Mouse (Mus musculus): Measurements from ENCODE around the gene Iqcj. TPM values are rescaled to one million over a fixed set of nuclear protein-coding genes. Genes with fewer than 3 reads are reported as not detected.

Iqcj gene
- total and polyA plus RNA-seq, 2 experiments from 2014 or later: 0.24 to 2.5 TPM

- DNase-seq (peak; percentile 86), ATAC-seq (peak; percentile 81)
- no peak overlapping the region for H3K4me3 ChIP-seq (ENCODE audit: low read depth, low read length)
- H3K4me1 ChIP-seq (ENCODE audit: insufficient read depth): 0 out of 2 replicates have a peak, but pooled peaks cover 3% of the 10 kb centered on the region
- no peaks in the 10 kb centered on the region for H3K9me3 ChIP-seq (ENCODE audit: low read length)
- H3K27me3 ChIP-seq (ENCODE audit: insufficient read depth, low read length): no peaks in the 10 kb centered on the region
- WGBS: 52% methylated on average over 9 of the region's 9 CpGs
- no peak overlapping the region for H3K9ac ChIP-seq
- no peaks in the 10 kb centered on the region for H3K36me3 ChIP-seq (ENCODE audit: insufficient read depth)
- peak; percentile 95 for TF ChIP-seq CTCF (IDR thresholded peaks at IDR 0.05; ENCODE audit: low read depth)
- H3K27ac ChIP-seq (ENCODE audit: low read depth, low read length): no peak overlapping the region
- H3K4me2 ChIP-seq (ENCODE audit: low read depth): no peak overlapping the region
Observed at GRCm38 (mm10) chr3:68045475-68046416, 153.7 kb downstream of the Iqcj start.

GRCm38 (mm10) chr3:68053538-68053937 is 161.5 kb downstream of the Iqcj start:
- H3K9me3 ChIP-seq (ENCODE audit: low read length): no peaks in the 10 kb centered on the region
- DNase-seq (peak; percentile 71), ATAC-seq (no peak)
- H3K27ac ChIP-seq (ENCODE audit: low read depth, low read length): no peak overlapping the region
- no peaks in the 10 kb centered on the region for H3K36me3 ChIP-seq (ENCODE audit: insufficient read depth)
- no peak overlapping the region for H3K9ac ChIP-seq
- no peak overlapping the region for H3K4me3 ChIP-seq (ENCODE audit: low read depth, low read length)
- H3K4me2 ChIP-seq (ENCODE audit: low read depth): no peak overlapping the region
- 48% methylated on average over 2 of the region's 2 CpGs for WGBS
- TF ChIP-seq CTCF (IDR thresholded peaks at IDR 0.05; ENCODE audit: low read depth): peak; percentile 85
- H3K4me1 ChIP-seq (ENCODE audit: insufficient read depth): no peaks in the 10 kb centered on the region
- H3K27me3 ChIP-seq (ENCODE audit: insufficient read depth, low read length): no peaks in the 10 kb centered on the region

- WGBS: 69% methylated on average over 13 of the region's 13 CpGs
- no peak for TF ChIP-seq CTCF (IDR thresholded peaks at IDR 0.05; ENCODE audit: low read depth)
- Histone ChIP-seq H3K36me3 (ENCODE audit: insufficient read depth) (no peaks in the 10 kb centered on the region), H3K9ac (no peak overlapping the region), H3K27me3 (ENCODE audit: insufficient read depth, low read length) (no peaks in the 10 kb centered on the region), H3K9me3 (ENCODE audit: low read length) (no peaks in the 10 kb centered on the region), H3K27ac (ENCODE audit: low read depth, low read length) (no peak overlapping the region), H3K4me3 (ENCODE audit: low read depth, low read length) (no peak overlapping the region), H3K4me1 (ENCODE audit: insufficient read depth) (no peaks in the 10 kb centered on the region), H3K4me2 (ENCODE audit: low read depth) (no peak overlapping the region)
- DNase-seq: no peak
- ATAC-seq: peak; percentile 5; the same call in 1 of the 2 replicates
Observed at GRCm38 (mm10) chr3:68055071-68055470, 163.1 kb downstream of the Iqcj start.

- Histone ChIP-seq H3K4me1 (ENCODE audit: insufficient read depth) (no peaks in the 10 kb centered on the region), H3K36me3 (ENCODE audit: insufficient read depth) (no peaks in the 10 kb centered on the region), H3K4me3 (ENCODE audit: low read depth, low read length) (peak overlapping the region; percentile 4; the same call in 1 of the 2 replicates), H3K9ac (no peak overlapping the region), H3K27me3 (ENCODE audit: insufficient read depth, low read length) (no peaks in the 10 kb centered on the region), H3K9me3 (ENCODE audit: low read length) (no peaks in the 10 kb centered on the region), H3K4me2 (ENCODE audit: low read depth) (peak overlapping the region; percentile 26; the same call in 1 of the 2 replicates), H3K27ac (ENCODE audit: low read depth, low read length) (no peak overlapping the region)
- DNase-seq (peak; percentile 89), ATAC-seq (peak; percentile 54; the same call in 1 of the 2 replicates)
- 58% methylated on average over 23 of the region's 23 CpGs for WGBS
- peak; percentile 83 for TF ChIP-seq CTCF (IDR thresholded peaks at IDR 0.05; ENCODE audit: low read depth)
Observed at GRCm38 (mm10) chr3:68056373-68057275, 164.6 kb downstream of the Iqcj start.

GRCm38 (mm10) chr3:68059162-68059800 is 167.3 kb downstream of the Iqcj start:
- no peak overlapping the region for H3K4me2 ChIP-seq (ENCODE audit: low read depth)
- H3K9ac ChIP-seq: no peak overlapping the region
- DNase-seq (peak; percentile 56), ATAC-seq (peak; percentile 51)
- H3K36me3 ChIP-seq (ENCODE audit: insufficient read depth): no peaks in the 10 kb centered on the region
- no peak overlapping the region for H3K27ac ChIP-seq (ENCODE audit: low read depth, low read length)
- no peaks in the 10 kb centered on the region for H3K4me1 ChIP-seq (ENCODE audit: insufficient read depth)
- whole genome bisulfite sequencing: 41% methylated on average over 2 of the region's 2 CpGs
- no peaks in the 10 kb centered on the region for H3K27me3 ChIP-seq (ENCODE audit: insufficient read depth, low read length)
- H3K9me3 ChIP-seq (ENCODE audit: low read length): no peaks in the 10 kb centered on the region
- TF ChIP-seq CTCF (IDR thresholded peaks at IDR 0.05; ENCODE audit: low read depth): peak; percentile 88
- H3K4me3 ChIP-seq (ENCODE audit: low read depth, low read length): no peak overlapping the region

GRCm38 (mm10) chr3:68064731-68065130 is 172.7 kb downstream of the Iqcj start, which contains the start of gene Schip1:
Gene Schip1 (plus strand): TSS chr3:68064802.
- Histone ChIP-seq H3K9ac (no peak within 1 kb of the TSS), H3K4me3 (ENCODE audit: low read depth, low read length) (no peak within 1 kb of the TSS), H3K4me1 (ENCODE audit: insufficient read depth) (no peaks in the 10 kb centered on the region), H3K27me3 (ENCODE audit: insufficient read depth, low read length) (no peaks in the 10 kb centered on the region), H3K27ac (ENCODE audit: low read depth, low read length) (no peak within 1 kb of the TSS), H3K4me2 (ENCODE audit: low read depth) (no peak within 1 kb of the TSS), H3K36me3 (ENCODE audit: insufficient read depth) (no peaks in the 10 kb centered on the region), H3K9me3 (ENCODE audit: low read length) (no peaks in the 10 kb centered on the region)
- DNase-seq (no peak), ATAC-seq (no peak)
- 41% methylated on average over 12 of the region's 12 CpGs for WGBS
- no peak for TF ChIP-seq CTCF (IDR thresholded peaks at IDR 0.05; ENCODE audit: low read depth)

Data from forebrain, postnatal 0 days (tissue).